Mouse (Mus musculus): ENCODE measurements around the gene Elf3. TPM values are rescaled to one million over a fixed set of nuclear protein-coding genes. Genes with fewer than 3 reads are reported as not detected.
"Not testable (repeated sequence)": the region's sequence is repeated elsewhere in the genome, so short reads cannot be mapped to it uniquely, and the experiment has no call there.

Gene Elf3
- polyA plus RNA-seq, 1 experiment: 0.15 TPM

DNA sequence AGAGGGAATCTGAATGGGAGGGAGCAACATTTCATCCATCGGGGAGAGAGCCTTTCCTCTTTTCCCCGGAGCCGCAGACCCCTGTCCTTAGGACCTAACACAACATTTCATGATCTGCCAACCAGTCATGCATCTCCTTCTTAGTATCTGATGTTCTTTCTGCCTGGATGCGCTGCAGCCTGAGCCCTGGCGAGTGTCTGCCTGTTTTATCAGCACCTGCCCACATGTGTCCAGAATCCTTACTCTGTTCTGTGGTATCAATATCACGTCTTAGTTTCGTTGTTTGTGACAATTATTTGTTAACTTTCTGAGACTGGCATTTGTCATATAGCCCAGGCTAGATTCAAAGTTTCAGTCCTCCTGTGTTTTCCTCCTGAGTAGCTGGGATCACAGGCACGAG, 14.4 kb downstream of the Elf3 start:
- WGBS: 82% methylated on average over 8 of the region's 8 CpGs
- H3K36me3 ChIP-seq (ENCODE audit: control insufficient read depth, insufficient read depth, low read length): no peaks in the 10 kb centered on the region
- H3K27me3 ChIP-seq (ENCODE audit: control insufficient read depth, insufficient read depth, low read length): no peaks in the 10 kb centered on the region
- TF ChIP-seq POLR2A (IDR thresholded peaks at IDR 0.05; ENCODE audit: low read depth, low read length) (no peak), CTCF (IDR thresholded peaks at IDR 0.05; ENCODE audit: extremely low read depth, insufficient read depth, insufficient read length, insufficient replicate concordance) (no peak)
- no peak for DNase-seq (ENCODE audit: low read depth in 1 of 2, low spot score in 2 of 2)
- H3K4me1 ChIP-seq (ENCODE audit: control insufficient read depth, insufficient read depth, insufficient read length): no peaks in the 10 kb centered on the region
- no peak overlapping the region for H3K27ac ChIP-seq (ENCODE audit: insufficient read depth, low read length)
- H3K4me3 ChIP-seq (ENCODE audit: extremely low read depth, insufficient read depth, insufficient read length): no peak overlapping the region

DNA sequence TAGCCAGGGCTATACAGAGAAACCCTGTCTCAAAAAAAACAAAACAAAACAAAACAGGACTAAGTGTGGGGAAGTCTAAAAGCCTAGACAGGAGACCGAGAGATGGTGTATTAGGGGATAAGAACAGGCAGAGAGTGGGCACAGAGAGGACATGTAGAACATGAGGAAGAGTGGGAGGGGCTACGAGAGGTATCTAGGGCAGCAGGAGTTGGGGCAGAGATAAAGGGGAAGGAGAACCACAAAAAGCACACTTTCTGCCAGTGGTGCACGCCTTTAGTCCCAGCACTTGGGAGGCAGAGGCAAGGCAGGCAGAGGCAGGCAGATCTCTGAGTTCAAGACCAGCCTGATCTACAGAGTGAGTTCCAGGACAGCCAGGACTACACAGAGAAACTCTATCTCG, 18.2 kb downstream of the Elf3 start:
- H3K36me3 ChIP-seq (ENCODE audit: control insufficient read depth, insufficient read depth, low read length); H3K27me3 ChIP-seq (ENCODE audit: control insufficient read depth, insufficient read depth, low read length); H3K4me1 ChIP-seq (ENCODE audit: control insufficient read depth, insufficient read depth, insufficient read length); H3K4me3 ChIP-seq (ENCODE audit: extremely low read depth, insufficient read depth, insufficient read length); DNase-seq (ENCODE audit: low read depth in 1 of 2, low spot score in 2 of 2); H3K27ac ChIP-seq (ENCODE audit: insufficient read depth, low read length): not testable (repeated sequence)
- WGBS: 67% methylated on average over 4 of the region's 4 CpGs

DNA sequence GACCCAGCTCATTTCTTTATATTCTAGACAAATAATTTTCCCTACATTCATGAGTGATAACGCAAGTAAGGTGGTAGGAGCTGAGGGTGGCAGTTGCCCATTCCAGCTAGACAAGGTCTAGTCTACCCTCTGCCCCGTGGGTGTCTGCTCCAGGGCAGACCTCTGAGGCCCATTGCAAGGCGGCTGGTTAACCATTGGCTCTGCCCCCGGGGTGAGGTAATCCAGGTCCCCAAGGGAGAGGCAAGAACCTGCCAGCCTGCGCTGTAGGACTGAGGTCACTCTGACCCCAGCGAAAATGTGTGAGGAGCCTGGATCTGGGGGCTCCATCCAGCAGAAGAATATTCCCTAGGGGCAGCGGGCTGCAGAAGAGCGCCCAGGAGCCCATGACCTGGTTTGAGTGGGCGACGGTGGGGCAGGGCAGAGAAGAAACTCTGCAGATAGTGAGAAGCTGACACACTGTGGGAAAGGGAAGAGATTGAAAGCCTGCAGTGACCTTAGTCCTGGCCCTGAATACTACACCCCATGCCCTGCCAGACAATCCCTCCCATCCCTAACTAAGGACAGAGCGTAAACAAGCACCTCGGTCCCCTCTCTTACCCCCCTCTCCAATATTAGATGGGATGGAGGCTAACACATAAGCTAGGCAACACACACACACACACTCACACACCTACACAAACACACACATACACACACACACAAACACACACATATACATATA, 21.1 kb downstream of the Elf3 start:
- Histone ChIP-seq H3K27ac (ENCODE audit: insufficient read depth, low read length) (no peak overlapping the region), H3K4me1 (ENCODE audit: control insufficient read depth, insufficient read depth, insufficient read length) (no peaks in the 10 kb centered on the region), H3K27me3 (ENCODE audit: control insufficient read depth, insufficient read depth, low read length) (no peaks in the 10 kb centered on the region), H3K4me3 (ENCODE audit: extremely low read depth, insufficient read depth, insufficient read length) (no peak overlapping the region), H3K36me3 (ENCODE audit: control insufficient read depth, insufficient read depth, low read length) (no peaks in the 10 kb centered on the region)
- no peak for TF ChIP-seq CTCF (IDR thresholded peaks at IDR 0.05; ENCODE audit: extremely low read depth, insufficient read depth, insufficient read length, insufficient replicate concordance)
- TF ChIP-seq POLR2A (IDR thresholded peaks at IDR 0.05; ENCODE audit: low read depth, low read length): no peak
- WGBS: 83% methylated on average over 12 of the region's 12 CpGs
- DNase-seq (ENCODE audit: low read depth in 1 of 2, low spot score in 2 of 2): no peak

DNA sequence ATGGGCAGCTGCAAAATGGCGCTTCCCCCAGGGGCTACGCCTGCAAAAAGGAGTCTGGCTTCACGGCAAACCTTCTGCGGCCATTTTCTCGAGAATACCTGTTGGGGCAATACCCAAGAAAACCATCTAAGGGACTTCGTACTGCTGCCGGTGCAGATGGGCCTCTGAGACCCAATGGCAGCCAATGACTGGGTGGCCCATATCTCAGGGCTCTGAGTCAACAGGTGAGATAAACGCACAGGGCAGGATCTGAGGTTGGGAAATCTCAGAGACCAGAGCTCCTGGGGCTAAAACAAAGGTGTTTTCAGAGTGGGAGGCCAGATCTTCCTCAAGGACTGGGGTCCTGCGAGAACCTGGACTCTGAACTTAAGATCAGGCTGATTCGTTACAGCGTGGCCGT, 23.6 kb downstream of the Elf3 start:
- no peaks in the 10 kb centered on the region for H3K36me3 ChIP-seq (ENCODE audit: control insufficient read depth, insufficient read depth, low read length)
- H3K4me3 ChIP-seq (ENCODE audit: extremely low read depth, insufficient read depth, insufficient read length): no peak overlapping the region
- 95% methylated on average over 12 of the region's 12 CpGs for WGBS
- no peak for DNase-seq (ENCODE audit: low read depth in 1 of 2, low spot score in 2 of 2)
- no peaks in the 10 kb centered on the region for H3K4me1 ChIP-seq (ENCODE audit: control insufficient read depth, insufficient read depth, insufficient read length)
- H3K27me3 ChIP-seq (ENCODE audit: control insufficient read depth, insufficient read depth, low read length): no peaks in the 10 kb centered on the region
- TF ChIP-seq CTCF (IDR thresholded peaks at IDR 0.05; ENCODE audit: extremely low read depth, insufficient read depth, insufficient read length, insufficient replicate concordance): no peak
- TF ChIP-seq POLR2A (IDR thresholded peaks at IDR 0.05; ENCODE audit: low read depth, low read length): no peak
- no peak overlapping the region for H3K27ac ChIP-seq (ENCODE audit: insufficient read depth, low read length)

DNA sequence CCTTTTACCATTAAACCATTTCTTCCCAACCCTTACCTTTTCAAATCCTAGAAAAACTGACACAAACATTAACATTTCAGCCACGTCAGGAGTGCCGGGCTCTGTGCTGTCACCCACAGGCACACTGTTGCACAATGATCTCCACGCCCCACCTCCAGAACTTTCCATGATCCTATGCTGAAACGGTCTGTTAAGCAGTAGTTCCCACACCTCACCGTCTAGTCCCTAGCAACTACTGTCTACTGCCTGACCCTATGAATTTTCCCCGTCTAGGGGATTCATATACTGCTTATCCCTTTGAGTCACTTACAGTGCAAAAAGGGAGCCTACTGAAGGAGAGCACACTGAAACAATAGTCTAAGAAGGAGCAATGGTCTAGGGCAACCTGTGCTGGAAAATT, 24.4 kb downstream of the Elf3 start:
- 90% methylated on average over 6 of the region's 6 CpGs for WGBS
- H3K36me3 ChIP-seq (ENCODE audit: control insufficient read depth, insufficient read depth, low read length): no peaks in the 10 kb centered on the region
- no peaks in the 10 kb centered on the region for H3K4me1 ChIP-seq (ENCODE audit: control insufficient read depth, insufficient read depth, insufficient read length)
- no peak for DNase-seq (ENCODE audit: low read depth in 1 of 2, low spot score in 2 of 2)
- no peak for TF ChIP-seq CTCF (IDR thresholded peaks at IDR 0.05; ENCODE audit: extremely low read depth, insufficient read depth, insufficient read length, insufficient replicate concordance)
- TF ChIP-seq POLR2A (IDR thresholded peaks at IDR 0.05; ENCODE audit: low read depth, low read length): no peak
- H3K27ac ChIP-seq (ENCODE audit: insufficient read depth, low read length): no peak overlapping the region
- no peak overlapping the region for H3K4me3 ChIP-seq (ENCODE audit: extremely low read depth, insufficient read depth, insufficient read length)
- H3K27me3 ChIP-seq (ENCODE audit: control insufficient read depth, insufficient read depth, low read length): no peaks in the 10 kb centered on the region

DNA sequence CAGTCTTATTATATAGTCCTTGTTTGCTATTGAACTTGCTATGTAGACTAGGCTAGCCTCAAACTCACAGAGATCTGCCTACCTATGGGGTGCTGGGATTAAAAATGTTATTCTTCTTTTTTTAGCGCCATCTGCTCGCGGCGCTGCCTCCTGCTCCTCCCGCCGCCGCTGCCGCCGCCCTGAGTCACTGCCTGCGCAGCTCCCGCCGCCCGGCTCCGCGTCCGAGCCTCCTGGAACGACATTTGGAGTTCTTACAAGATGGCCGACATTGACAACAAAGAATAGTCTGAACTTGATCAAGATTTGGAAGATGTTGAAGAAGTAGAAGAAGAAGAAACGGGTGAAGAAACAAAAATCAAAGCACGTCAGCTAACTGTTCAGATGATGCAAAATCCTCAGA, 26.5 kb downstream of the Elf3 start:
- not testable (repeated sequence) for DNase-seq (ENCODE audit: low read depth in 1 of 2, low spot score in 2 of 2); H3K36me3 ChIP-seq (ENCODE audit: control insufficient read depth, insufficient read depth, low read length); H3K27me3 ChIP-seq (ENCODE audit: control insufficient read depth, insufficient read depth, low read length); H3K27ac ChIP-seq (ENCODE audit: insufficient read depth, low read length); H3K4me3 ChIP-seq (ENCODE audit: extremely low read depth, insufficient read depth, insufficient read length); H3K4me1 ChIP-seq (ENCODE audit: control insufficient read depth, insufficient read depth, insufficient read length)
- 82% methylated on average over 20 of the region's 20 CpGs for WGBS

DNA sequence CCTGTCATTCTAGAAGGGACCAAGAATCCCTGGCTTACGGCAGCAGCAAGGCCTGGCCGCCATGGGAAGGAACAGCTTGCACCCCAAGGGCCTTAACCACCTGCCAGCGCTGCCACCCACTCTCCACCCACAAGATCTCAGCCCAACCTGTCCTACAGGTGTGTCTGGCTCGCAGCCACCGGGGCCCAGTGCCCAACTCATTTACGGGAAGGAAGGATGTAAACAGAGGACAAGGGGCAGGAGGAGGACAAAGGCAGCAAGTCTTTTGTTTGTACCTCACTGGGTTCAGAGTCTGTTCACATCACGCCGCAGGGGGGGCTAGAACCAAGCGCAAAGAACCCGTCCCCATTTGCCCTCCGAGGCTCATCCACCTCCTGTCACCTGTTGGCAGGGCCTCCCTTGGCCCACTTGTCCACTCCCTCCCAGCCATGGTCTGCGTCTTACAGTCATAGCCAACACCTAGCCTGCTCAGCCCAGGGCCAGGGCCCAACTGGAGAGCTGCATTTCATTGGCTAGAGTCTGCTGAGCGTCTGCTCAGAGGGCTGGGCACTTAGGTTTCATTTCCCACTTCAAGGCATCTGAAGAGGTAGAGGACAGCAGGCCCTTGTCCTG, 30.9 kb downstream of the Elf3 start:
- Histone ChIP-seq H3K27ac (ENCODE audit: insufficient read depth, low read length) (no peak overlapping the region), H3K4me1 (ENCODE audit: control insufficient read depth, insufficient read depth, insufficient read length) (no peaks in the 10 kb centered on the region), H3K36me3 (ENCODE audit: control insufficient read depth, insufficient read depth, low read length) (no peaks in the 10 kb centered on the region), H3K4me3 (ENCODE audit: extremely low read depth, insufficient read depth, insufficient read length) (no peak overlapping the region), H3K27me3 (ENCODE audit: control insufficient read depth, insufficient read depth, low read length) (no peaks in the 10 kb centered on the region)
- no peak for DNase-seq (ENCODE audit: low read depth in 1 of 2, low spot score in 2 of 2)
- whole genome bisulfite sequencing: 88% methylated on average over 13 of the region's 13 CpGs
- TF ChIP-seq CTCF (IDR thresholded peaks at IDR 0.05; ENCODE audit: extremely low read depth, insufficient read depth, insufficient read length, insufficient replicate concordance) (no peak), POLR2A (IDR thresholded peaks at IDR 0.05; ENCODE audit: low read depth, low read length) (no peak)
